Mouse (Mus musculus) myocyte (in vitro differentiated cells): ENCODE results near the gene Psmg1. TPM values are rescaled to one million over a fixed set of nuclear protein-coding genes. Genes with fewer than 3 reads are reported as not detected.

Source experiments
- H3K27me3 ChIP-seq: one replicate; pipeline ENCODE4 v1.6.1; 2011; ENCODE audit not compliant: control insufficient read depth, insufficient read depth, insufficient read length
- H3K36me3 ChIP-seq: one replicate; pipeline ENCODE4 v1.6.1; 2011; ENCODE audit not compliant: control insufficient read depth, insufficient read depth
- H3K4me2 ChIP-seq: one replicate; pipeline ENCODE4 v1.6.1; 2011; ENCODE audit warnings: low read depth, control low read depth
- H3K4me3 ChIP-seq: one replicate; pipeline ENCODE4 v1.5.1; 2011; ENCODE audit warnings: mild to moderate bottlenecking, control low read depth, moderate library complexity
- H3K79me2 ChIP-seq: one replicate; pipeline ENCODE4 v1.6.1; 2011; ENCODE audit not compliant: control insufficient read depth, insufficient read depth
- H3ac ChIP-seq: one replicate; pipeline ENCODE4 v1.6.1; 2011; ENCODE audit not compliant: control insufficient read depth, insufficient read length
- CEBPB ChIP-seq: IDR thresholded peaks from 2 replicates; pipeline ENCODE4 v1.6.1; 2011; ENCODE audit warnings: mild to moderate bottlenecking, moderate library complexity; ENCODE audit not compliant: poor library complexity, insufficient read depth, severe bottlenecking
- E2F4 ChIP-seq: IDR thresholded peaks from one replicate; pipeline ENCODE4 v1.6.1; 2011; ENCODE audit warnings: mild to moderate bottlenecking, control low read depth, moderate library complexity; ENCODE audit not compliant: insufficient read depth
- MAX ChIP-seq: IDR thresholded peaks from one replicate; pipeline ENCODE4 v1.6.1; 2011; ENCODE audit warnings: low read depth, mild to moderate bottlenecking, control low read depth
- POLR2AphosphoS2 ChIP-seq: IDR thresholded peaks from one replicate; pipeline ENCODE4 v1.6.1; 2011; ENCODE audit warnings: low read depth, control low read depth; ENCODE audit not compliant: insufficient read length
- REST ChIP-seq: IDR thresholded peaks from one replicate; pipeline ENCODE4 v1.6.1; 2011; ENCODE audit warnings: mild to moderate bottlenecking, control low read depth, moderate library complexity; ENCODE audit not compliant: insufficient read depth, insufficient read length
- SRF ChIP-seq: IDR thresholded peaks from one replicate; pipeline ENCODE4 v1.6.1; 2011; ENCODE audit warnings: low read depth; ENCODE audit not compliant: control insufficient read depth, insufficient read length
- TCF12 ChIP-seq: IDR thresholded peaks from one replicate; pipeline ENCODE4 v1.6.1; 2011; ENCODE audit warnings: mild to moderate bottlenecking, control low read depth; ENCODE audit not compliant: poor library complexity, insufficient read depth, severe bottlenecking
- TCF3 ChIP-seq: IDR thresholded peaks from one replicate; pipeline ENCODE4 v1.6.1; 2011; ENCODE audit warnings: low read depth, control low read depth; ENCODE audit not compliant: insufficient read length
- USF1 ChIP-seq: IDR thresholded peaks from one replicate; pipeline ENCODE4 v1.6.1; 2011; ENCODE audit warnings: low read depth, mild to moderate bottlenecking, control low read depth, moderate library complexity
- polyA plus RNA-seq: library from polyadenylated mRNA; unstranded; fragments of >200 nt; fragmentation: generic; extraction: Trizol; gene quantifications from one replicate; pipeline ENCODE4 v1.2.1, GENCODE M21; 2012; ENCODE audit warnings: missing spikeins

Gene Psmg1
- polyA plus RNA-seq, 1 experiment: 38.5 TPM

GRCm38 (mm10) chr16:95932860-95933259 lies 57.9 kb downstream of the Psmg1 start:
- Histone ChIP-seq H3K4me3 (no peak overlapping the region), H3K27me3 (no peaks in the 10 kb centered on the region), H3K4me2 (no peak overlapping the region), H3K36me3 (no peaks in the 10 kb centered on the region), H3K79me2 (no peaks in the 10 kb centered on the region), H3ac (no peak overlapping the region)
- TF ChIP-seq REST (no peak), SRF (no peak), USF1 (no peak), E2F4 (no peak), POLR2AphosphoS2 (no peak), TCF12 (no peak), TCF3 (no peak)

GRCm38 (mm10) chr16:95931509-95931908 lies 59.3 kb downstream of the Psmg1 start:
- Histone ChIP-seq H3K4me3 (no peak overlapping the region), H3K79me2 (no peaks in the 10 kb centered on the region), H3K27me3 (no peaks in the 10 kb centered on the region), H3K36me3 (no peaks in the 10 kb centered on the region), H3K4me2 (no peak overlapping the region), H3ac (no peak overlapping the region)
- TF ChIP-seq CEBPB: no peak
- no peak for TF ChIP-seq MAX

Other genes with a start within 250 kb of the Psmg1 start
- 21.4 TPM for gene Brwd1, start 91.6 kb upstream of the Psmg1 start, polyA plus RNA-seq
- gene Hmgn1, start 136.8 kb upstream of the Psmg1 start, polyA plus RNA-seq: 120 TPM
- 16.4 TPM for gene Wrb, start 154.4 kb upstream of the Psmg1 start, polyA plus RNA-seq
- gene Lca5l, start 201.3 kb upstream of the Psmg1 start, polyA plus RNA-seq: 0.18 TPM
- 32.7 TPM for gene Sh3bgr, start 209.5 kb upstream of the Psmg1 start, polyA plus RNA-seq
- gene B3galt5, start 244.8 kb upstream of the Psmg1 start, polyA plus RNA-seq: 5.0 TPM